Mouse (Mus musculus): Measurements from ENCODE around the gene Cgnl1.

Gene Cgnl1

DNA sequence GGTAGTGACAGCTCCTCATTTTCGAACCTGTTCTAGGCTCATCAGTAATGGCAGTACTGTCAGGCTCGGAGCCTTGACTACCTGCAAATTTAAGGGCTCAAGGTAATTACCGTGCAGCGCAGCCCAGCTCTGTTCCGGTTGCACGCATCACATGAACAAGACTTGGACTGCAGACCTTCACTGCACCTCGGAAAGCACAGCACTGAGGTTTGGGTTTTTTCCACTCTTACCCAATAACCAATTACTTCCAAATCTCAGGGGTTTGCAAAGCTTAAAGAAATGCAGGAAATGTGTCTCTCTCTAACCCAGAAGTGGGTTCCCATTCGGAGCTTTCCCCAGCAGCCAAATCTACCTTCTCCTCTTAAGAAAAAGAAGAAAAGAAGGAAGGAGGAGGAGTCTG is 5.1 kb downstream of the Cgnl1 start:
- no peak for DNase-seq

DNA sequence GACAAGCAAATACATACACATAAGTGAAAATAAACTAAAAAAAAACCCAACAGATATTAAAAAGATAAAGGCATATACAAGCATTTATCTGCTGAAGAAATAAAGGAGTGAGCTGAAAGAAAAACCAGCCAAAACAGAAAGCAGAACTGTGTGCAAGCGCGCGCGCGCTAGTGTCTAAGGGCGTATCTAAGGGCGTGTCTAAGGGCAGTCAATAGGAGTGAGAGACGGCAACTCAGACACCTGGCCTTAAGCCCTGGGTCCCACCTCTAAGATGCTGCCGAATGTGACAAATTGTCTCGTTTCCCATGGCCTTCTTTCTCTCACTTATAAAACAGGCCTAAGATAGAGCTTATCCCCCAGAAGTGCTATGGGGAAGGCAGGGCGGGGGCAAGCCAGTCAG is 6.9 kb downstream of the Cgnl1 start:
- DNase-seq = no peak

DNA sequence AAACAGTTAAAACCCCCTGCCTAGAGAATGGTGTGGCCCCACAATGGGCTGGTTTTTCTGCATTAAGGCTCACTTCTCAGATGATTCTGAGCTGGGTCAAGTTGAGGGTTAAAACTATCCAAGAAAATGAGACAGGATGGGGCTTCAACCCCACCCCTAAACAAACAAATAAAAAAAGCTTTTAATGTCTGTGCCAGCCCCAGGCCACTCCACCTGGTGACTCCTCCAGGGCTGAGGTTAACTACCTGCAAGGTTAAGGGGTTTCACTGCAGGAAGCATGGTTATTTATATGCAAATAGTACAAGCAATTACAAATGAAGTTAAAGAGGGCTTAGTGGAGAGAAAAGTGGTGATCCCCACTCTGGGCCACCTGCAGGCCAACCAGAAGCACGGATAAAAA is 8.1 kb downstream of the Cgnl1 start:
- DNase-seq = no peak

DNA sequence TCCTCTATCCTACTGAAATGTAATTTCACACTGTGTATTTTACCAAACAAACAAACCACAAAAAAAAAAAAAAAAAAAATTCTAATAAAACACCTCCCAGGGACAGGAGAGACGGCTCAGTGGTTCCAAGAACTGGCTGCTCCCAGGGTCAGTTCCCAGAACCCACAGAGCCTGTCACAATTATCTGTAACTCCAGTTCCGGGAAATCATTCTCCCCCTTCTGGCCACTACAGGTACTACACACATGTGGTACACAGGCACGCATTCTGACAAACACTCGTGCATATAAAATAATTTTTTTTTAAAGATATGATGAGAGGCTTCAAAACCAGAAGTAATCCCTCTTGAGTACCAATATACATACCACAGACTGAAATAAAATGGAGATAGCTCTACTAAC is 9.7 kb downstream of the Cgnl1 start:
- no peak for DNase-seq

DNA sequence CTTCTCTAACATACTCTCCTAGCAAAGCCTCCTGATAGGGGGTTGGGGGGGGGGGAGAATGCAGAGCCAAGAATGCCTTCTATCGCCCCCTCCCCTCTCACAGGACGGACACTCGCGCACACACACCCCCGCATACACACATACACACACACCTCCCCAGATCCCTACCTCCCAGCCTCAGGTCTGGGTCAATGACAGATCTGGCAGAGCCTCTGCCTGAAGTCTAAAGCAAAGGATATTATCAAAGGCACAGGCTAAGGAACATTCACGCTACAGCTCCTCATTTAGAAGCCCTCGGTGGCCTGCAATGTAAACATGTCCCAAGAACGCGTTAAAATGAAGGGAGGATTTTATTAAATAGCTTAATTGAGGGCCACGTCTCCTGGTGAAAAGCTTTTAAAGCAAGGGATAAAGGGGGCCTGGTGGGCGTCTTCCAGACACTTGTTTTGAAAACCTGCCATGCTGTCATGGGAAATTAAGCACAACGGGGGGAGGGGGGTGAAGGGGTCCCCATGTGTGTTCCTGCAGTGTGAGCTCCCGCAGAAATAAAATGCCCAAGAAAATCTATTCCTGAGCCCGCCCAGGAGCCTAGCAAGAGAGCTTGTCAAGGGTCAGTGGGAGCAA is 10.8 kb downstream of the Cgnl1 start:
- no peak for DNase-seq

DNA sequence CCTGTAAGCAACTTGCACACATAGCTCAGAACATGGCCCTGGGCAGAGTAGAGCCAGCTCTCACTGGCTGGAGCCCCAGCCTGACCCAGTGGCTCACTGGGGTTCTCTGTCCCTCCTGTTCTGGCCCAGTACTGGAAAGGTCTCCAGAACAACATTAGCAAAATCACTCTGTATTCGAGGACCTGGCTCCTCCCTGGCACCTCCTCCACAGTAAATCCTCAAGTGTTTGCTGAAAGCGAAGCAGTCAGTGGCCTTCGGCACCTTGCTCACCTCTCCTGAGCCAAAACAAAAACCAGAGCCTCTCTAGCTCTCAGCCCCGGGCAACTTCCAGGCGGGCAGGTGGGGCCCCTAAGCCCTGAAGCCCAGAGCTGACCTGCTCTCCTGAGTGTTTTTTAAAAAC is 11.5 kb downstream of the Cgnl1 start:
- DNase-seq = no peak

DNA sequence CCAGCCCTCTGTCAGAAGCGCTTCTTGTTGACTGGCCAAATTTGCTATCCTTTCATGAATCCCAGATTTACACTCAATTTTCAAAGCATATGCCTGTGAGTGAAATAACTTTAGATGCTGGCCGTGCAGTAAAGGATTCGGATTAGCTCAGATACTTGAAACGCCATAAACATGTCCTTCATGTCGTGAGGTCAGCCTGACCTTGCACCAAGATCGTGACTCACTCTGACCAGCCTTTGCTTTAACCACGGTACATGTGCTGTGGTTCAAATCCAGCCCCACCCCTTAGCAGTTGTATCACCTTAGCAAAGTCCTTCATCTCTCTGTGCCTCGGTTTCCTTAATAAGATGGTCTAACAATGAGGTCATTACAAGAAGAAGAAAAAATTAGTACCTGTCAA is 14.0 kb downstream of the Cgnl1 start:
- DNase-seq = no peak

DNA sequence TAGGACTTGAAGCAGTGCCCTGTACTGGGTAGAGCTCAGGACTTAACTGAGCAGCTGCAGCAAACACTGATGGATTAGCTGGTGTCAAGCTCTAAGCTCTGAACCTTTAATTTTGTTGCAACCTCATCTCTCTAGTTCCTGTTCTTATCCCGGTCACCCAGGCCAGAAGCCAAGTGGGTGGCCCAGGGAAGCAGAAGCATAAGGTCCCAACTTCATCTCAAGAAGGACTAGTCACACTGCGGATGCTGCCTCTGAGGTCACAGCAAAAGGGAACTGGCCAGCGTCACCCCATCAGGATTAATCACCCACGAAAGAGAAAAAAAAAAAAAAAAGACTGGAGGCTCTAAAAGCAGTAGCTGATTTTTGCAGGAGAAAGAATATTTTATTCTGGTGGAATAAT is 14.5 kb downstream of the Cgnl1 start:
- no peak for DNase-seq

DNA sequence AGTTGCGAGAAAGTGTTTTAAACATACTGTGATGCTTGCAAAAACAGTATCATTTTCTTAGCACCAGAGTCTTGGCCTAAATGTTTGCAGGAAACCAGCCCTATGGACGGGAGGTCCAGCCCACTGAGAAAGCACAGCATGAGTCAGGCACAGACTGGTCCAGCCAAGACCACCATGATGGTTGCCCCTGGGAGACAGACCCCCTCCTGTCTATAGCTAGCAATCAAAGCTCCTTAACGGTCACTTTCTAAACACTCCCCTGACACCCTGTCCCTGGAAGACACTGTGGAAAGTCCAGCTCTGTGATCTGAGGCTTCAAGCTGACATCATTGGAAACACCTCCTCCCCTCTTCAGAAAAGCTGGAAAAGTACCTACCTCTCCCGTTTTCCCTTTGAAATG is 17.4 kb downstream of the Cgnl1 start:
- DNase-seq = no peak

DNA sequence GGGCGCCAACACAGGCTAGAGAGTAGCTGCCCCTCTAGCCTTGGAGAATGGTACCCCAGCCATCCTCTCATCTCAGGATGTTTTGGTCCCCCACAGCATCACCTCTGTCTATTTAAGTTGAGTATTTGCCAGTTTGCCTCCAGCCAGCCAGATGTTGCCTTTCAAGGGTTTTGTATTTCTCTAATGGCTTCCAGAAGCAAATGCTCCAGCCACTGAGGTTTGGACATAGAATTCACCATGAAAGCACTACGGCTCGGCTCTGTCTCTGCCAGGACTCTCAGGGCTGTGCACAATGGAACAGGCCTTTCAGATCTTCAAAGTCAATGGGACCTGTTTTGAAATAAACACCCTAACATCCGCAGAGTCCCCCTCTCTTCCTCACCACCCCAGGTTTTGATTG is 17.9 kb downstream of the Cgnl1 start:
- no peak for DNase-seq

DNA sequence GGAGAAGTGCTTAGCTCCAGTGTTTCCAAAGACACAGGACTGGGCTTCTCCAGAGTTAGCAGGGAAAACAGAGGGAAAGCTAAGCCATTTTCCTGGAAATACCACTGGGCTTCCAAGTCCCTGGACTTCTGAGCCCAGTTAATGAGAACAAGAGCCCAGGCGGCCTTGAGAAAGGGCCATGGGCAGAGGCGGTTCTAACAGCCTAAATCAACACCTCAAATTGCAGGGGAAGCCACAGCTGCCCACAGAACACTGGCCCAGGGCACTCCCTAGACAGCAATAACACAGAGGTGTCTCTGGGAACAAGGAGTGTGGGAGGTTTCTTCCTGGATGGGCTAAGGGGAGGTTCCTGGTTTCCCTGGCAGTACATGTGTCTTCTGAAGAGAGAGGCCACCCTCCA is 18.3 kb downstream of the Cgnl1 start:
- DNase-seq = no peak

DNA sequence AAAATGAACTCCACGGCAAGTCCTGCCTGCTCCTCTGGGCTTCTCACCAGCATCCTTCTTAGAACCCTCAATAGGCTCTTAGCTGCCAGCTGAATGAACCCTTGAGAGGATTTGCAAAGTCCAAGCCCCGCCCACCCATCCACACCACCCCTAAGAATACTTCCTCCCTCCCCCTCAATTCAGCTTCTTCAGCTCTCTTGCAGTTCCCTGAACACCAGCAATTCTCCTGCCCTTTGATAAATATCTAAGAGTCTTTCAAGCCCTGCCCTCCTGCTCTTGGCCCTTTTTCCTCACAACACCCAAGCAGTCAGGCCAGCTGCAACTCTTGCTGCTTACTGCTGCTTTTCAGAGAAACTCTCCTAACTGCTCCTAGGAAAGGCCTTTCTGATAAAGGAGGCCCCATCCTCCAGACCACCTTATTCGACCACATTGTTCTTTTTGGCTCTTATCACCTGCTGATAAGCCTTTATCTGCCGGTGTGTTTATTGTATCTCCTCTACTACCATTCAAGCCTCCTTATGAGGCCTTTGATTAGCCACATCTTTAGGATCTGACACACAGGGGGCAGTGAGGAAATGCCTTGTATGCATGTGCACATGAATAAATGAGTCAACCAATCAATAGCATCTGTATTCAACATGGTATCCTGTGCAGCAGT is 21.3 kb downstream of the Cgnl1 start:
- no peak for DNase-seq

DNA sequence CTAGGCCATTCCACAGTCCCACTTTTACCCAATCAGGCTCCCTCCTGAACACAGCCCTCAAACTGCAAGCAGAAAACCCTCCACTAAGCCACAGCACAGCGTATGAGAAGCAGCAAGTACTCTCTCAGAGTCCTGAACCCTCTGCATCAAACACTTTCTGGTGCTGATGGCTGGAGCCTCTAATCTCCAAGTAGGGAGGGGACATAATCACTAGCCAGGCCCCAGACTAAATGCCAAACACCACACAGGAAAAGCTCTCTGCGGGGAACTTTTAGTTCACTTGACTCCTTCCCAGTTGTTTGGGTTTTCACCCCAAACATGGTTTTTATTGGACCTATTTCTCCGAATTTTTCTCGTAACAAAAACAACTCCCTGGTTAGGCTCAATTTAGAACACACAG is 25.0 kb downstream of the Cgnl1 start:
- DNase-seq = no peak

DNA sequence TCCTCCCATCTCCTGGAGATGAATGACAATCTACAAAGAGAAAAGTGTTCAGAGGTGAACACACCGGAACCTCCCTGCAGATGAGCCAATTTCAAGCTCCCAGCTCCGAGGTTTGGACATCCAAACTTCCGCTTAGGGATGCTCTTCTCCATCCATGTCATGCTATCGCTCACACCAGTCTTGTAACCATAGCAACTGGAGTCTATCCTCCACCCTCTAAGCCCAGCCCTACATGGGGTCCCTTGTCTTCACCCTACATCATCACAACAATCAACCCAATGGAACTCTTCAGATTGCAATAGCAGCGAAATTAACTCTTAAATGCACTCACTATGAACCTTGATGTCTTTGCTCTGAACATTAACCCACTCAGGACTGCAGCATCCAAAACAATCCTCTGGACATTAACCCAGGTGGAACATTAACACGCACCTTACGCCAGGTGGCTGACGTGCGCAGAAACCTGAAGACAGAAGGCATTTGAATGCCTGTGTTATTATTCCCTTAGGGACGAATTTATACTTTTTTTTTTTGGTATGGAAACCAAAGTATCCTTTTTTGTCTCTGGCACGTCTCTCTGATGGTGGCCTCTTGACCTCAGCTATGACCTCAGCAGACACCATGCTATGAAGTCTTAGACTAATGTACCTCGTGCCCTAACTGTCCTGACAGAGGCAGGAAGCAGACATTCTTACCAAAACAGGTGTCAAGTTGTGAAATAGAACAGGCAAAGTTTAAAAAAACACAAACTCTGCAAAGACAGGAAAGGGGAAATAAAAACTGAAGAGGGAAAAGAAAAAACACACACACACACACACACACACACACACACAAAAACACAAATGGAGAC is 33.1 kb downstream of the Cgnl1 start:
- DNase-seq = no peak

DNA sequence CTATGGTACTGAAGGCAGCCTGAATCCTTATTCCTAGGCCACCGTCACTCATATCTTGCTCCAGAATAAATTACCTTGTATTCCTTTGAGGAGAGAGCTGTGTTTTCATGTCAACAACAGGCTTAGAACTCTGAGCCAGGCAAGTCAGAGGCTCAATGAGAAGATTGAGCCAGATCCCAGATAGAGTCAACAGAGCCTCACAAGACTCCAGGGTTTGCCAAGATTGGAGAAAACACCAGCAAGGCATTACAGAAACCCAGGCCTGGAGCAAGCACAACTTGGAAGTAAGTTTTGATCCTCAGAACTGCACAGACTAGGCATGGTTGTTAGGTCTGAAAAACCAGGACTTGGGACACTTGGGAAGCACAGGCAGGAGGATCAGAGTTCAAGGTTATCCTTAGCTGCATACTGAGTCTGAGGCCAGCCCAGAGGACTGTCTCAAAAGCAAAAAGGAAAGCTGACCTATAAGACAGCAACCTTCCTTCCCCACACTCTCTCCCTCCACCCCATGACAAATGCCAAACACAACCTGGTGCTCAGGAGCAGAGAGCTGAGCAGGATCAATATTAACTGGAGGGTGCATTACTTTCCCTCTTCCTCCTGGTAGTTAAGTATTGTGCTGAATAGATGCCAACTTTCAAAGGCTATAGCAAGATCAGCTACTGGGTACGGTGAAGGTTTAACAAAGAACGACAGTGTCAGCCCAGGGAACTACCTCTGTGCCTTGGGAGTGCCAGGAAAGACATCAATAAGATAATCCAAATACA is 34.0 kb downstream of the Cgnl1 start:
- DNase-seq = no peak

DNA sequence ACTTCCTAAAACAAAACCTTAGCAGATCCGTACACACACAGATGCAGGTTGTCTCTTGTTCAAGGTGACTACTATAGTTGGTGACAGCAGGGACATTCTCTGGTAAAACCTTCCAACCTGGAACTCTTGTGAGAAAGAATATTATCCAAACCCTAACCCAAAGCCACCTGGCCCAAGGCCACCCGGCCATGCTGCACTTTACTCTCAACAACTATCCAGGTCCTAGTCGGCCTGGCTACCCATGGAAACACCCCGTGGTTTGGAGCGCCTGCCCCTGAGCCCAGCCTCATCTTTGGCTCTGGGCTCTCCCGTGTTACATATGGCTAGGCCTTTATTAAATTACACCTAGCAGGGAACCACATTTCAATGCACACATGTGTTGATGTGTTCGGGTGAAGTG is 35.5 kb downstream of the Cgnl1 start:
- DNase-seq = no peak

DNA sequence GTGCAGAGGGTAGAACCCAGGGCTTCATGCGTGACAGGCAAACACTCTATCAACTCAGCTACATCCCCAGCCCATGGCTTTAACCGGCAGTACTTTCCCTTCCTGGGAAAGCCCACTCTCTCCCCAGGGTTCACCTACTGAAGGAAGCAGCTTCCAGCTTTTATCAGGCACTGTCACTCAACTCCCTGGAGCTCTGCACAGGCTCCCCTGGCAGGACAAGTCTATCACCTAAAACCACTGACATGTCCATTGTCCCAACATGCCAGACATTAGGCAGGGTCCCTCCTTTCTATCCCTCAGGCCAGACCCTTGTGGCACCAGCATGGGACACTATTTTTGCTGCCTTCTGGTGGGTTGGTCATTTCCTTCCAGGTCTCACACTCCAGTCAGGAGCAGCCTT is 37.8 kb downstream of the Cgnl1 start:
- no peak for DNase-seq

DNA sequence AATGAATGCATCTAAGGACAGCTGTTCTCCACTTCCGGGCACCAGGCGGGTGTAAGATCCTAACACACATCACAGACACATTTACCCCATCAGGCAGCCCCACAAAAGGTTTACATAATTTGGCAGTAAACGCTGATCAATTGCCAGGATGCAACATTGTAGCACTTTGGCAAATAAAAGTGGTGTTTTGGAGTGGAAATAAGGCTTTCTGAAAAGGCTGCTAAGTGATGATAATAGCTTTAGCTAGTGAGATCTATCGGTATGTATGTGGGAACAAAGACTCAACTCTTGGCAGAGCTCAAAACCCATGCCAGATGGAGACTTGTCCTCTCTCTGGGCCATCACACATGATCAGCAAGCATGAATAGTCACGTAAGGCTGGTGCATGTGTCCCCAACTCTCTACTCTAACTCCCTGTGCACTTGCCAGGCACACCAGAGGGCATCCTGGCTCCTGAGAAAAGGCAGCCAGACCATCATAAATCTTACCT is 42.5 kb downstream of the Cgnl1 start:
- DNase-seq = peak; percentile 96

DNA sequence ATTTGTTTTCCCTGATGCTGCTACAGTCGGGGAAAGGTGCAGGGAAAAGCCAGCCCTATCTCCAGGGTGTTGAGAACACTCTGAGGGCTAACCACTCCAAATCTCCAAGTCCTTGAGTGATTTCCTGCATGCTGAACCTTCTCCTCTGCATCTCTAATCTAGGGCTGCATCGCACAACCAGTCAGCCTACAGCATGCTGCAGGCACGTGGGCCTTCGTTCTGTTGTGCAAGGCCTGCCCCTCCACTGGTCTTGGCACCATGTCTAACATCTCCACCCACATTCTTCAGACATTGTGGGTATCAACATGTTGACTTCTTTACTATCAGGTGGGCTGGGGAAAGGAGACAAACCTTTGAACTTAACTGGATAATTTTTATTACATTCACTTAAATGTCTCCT is 44.2 kb downstream of the Cgnl1 start:
- no peak for DNase-seq

DNA sequence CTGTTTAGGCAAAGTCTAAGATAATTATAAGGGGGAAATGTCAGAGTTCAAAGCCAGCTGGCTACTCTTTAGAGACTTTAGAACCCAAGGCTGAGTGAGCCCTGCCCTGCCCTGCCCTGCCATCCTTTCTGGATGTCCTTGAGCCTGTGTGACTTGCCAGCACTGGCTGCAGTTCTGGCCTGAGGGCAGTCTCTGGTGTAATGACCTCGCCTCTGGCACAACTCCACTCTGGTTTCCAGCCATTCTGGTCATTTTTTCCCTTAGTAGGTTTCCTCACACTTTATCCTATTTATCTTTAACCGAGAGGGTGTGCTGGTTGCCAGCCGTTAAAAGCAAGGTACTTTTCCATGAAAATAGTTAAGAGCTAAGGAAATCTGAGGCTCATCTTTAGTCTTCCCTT is 45.3 kb downstream of the Cgnl1 start:
- no peak for DNase-seq

DNA sequence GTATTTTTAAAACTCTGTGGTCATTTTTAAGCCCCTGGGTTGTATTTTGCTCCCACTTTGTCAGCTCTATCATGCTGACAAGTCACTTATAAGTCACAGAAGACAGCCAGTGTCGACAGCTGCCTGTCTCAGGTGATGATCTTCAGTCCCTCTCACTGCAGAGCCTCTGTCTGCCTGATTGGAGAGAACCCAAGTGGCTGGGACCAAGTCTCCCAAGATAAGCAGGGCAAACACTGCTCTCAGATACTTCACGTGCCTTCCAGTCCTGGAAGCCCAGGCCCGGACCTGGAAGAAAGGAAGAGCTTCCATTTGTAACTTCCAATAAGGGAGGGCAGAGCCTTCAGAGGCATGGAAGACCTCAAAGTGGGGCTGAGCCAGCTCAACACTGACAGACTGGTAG is 49.0 kb downstream of the Cgnl1 start:
- no peak for DNase-seq

DNA sequence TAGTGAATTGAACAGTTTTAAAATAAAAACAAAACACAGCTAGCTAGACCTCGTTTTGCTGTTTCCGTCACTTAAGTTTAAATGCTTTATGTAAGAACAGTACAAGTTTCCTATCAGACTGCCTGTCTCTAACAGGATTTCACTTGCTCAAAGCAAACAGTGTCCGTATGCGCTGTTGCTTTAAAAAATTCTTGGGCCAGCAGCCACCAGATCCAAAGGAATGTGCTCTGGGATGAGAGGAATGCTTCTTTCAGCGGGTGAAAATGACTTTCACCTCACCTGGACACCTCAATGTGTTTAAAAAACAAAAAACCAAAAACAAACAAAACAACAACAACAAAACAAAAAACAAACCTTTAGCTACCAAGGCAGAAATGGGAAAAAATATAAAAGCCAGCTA is 54.4 kb downstream of the Cgnl1 start:
- no peak for DNase-seq

DNA sequence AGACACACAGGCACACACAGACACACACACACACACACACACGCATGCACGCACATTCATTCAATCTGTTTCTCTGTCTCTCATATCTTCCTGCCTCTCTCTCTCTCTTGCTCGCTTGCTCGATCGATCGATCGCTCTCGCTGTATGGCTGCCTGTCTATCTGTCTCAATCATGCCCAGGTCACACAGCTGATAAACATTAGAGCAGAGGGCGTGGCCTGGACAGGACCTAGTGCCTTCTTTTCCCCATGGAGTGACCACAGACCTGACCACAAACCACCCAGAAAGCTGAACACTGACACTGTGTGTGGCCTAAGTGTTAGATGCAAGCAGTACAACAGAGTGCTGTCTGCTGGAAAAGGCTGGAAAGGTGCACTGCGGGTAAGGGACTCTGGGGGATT is 60.6 kb downstream of the Cgnl1 start:
- DNase-seq = no peak

Measured in cerebellum, adult 9-11 months (tissue).